Mouse (Mus musculus) brain, adult 2 months (tissue): Measurements from ENCODE around the gene Tecta.

Experiments
- DNase-seq: peaks from one replicate; pipeline ENCODE4 v3.0.0; 2011; ENCODE audit warnings: low read depth, low spot score

The Tecta gene

DNA sequence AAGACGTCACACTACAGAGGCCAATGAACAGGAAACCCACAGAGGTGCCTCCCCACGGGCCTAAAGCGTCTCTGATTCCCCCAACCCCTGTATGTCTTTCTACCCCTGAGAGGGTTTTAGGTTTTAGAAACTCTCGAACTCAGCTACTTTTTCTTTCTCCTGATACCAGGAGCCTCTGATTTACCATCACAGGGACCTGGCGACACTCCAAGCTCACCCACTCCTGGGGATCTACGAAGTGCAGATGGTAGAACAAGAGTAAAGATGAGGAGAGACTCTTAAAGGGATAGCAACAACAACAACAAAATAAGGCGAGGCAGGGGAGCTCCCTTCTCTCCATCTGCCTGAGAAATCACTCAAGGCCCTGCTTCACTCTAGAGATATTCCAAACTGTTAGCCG is 12.7 kb downstream of the Tecta start:
- DNase-seq = peak; percentile 46

DNA sequence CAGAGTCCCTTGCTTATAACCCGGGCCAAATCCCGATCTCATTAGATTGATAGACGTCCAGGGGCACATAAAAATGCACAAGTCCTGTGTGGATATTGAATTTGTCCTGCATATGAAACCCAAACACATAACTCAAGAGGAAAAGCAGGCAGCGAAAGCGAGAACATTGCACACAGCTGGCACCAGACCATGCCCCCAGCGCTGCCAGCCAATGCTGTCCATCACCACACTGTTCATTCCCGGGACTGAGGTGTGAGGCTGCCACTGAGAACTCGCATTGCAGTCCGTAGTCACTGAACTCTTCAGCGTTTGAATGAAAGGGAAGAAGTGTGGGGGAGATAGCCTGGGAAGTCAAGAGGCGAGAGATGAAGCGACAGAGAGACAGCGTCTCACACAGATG is 14.1 kb downstream of the Tecta start:
- no peak for DNase-seq

DNA sequence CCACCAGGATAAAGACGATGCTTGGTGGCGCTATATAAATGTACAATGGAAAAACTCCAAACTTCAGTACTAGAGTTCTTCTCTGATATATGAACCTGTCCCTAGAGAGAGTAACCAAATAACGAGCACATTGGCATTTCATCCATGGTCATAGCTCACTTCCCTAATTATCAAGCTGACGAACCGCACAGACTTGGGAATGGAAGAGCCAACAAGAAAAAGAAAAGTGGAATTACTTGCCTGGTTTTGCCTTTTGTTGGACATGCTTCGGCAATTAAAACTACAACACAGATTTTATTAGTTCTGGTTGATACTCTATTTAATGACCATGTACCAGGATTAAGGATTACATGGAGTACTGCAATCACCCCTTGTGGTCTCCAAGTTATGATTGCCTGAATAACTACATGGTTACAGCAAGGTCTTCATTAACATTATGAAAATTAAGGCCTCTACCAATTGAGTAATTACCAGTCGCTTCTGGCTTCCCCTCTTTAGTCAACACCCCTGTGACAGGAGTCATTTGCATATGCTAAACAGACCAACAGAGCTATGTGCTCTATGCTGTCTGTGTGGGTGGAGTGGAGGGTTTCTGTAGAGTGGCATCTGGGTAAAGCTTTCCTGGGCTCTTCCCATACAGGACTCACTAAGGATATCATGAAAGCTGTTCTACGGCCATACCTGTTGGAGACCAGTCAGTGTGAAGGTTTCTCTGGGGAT is 16.9 kb downstream of the Tecta start:
- DNase-seq = no peak

DNA sequence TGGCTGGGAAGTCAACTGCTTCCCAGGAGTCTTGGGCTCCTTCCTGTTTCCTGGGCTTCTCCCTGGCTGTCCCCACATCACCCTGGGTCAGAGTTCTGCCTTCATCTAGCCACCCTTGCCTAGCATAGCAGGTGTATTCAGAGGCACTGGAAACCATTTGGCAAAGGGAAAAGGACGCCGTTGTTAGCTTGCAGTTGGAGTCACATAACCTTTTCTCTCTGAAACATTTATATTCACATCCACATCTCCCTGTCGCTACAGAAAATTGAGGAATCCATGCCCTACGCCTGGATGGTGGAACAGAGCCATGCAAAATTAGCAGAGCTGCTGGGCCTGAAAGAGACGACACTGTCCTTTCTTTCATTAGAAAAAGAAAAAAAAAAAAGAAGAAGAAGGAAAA is 17.7 kb downstream of the Tecta start:
- peak; percentile 52 for DNase-seq

DNA sequence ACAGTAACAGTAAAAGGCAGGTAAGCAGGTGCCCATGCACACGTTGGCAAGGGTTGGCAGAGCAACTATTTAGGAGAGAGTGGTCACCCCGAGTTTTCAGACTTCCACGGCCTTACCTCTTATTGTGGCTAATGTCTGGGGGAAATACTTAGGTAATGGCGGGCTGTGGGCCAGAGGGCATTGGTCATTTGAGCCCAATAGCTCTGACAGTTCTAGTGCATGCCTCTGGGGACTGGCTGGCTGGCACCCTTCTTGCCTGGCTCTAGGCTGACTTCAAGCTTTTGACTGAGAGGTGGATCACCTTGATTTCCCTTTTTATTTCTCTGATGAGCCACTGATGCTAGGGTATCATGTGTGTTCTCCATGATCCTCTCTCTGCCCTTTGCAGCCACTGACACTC is 21.7 kb downstream of the Tecta start:
- DNase-seq = no peak

DNA sequence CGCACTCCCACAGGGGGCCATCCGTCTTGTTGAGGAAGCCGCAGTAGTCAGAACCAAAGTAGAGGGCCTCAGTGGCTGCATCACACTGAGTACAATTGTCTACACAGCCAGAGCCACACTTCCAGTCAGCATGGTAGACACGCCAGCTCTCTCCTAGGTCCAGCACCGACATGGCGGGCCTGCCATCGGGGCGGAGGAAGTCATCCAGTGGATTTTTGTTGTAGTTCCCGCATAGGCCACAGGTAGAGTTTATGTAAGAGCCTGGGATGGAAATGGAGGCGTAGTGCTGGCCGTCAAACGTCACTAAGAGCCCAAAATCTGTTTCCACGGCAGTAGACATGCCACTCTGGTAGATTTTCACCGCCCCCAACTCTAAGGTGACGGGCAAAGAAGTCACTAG is 22.1 kb downstream of the Tecta start:
- DNase-seq = no peak

DNA sequence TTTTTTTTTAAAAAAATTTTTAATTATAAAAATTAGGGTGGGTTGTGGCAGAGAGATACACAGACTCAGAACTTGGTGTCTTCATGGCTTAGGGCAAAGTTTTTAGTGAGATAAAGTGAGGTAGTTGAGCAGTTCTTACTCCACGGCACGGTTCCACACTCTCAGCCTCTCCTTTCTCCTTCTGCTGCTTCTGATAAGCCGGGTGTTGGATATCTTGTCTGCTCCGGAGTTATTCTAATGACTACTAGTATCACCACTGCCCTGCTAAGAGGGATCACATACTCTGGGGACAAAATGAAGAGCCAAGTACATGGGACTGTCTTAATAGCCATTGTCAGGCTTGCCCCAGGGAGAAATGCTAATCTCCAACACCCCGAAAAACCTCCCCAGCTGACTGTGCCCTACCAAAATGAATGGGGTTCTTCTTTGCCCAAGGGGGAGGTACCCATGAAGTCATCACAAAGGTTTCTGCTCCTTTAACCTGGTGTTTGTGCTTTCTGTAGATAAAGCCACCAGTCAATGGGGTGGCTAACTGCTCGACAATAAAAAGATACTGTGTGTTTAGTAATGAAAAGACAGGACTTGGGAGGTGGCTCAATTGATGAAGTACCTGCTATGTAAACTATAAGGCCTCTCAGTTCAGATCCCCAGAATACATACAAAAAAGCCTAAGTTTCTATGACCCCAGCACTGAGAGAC is 27.9 kb downstream of the Tecta start:
- no peak for DNase-seq

DNA sequence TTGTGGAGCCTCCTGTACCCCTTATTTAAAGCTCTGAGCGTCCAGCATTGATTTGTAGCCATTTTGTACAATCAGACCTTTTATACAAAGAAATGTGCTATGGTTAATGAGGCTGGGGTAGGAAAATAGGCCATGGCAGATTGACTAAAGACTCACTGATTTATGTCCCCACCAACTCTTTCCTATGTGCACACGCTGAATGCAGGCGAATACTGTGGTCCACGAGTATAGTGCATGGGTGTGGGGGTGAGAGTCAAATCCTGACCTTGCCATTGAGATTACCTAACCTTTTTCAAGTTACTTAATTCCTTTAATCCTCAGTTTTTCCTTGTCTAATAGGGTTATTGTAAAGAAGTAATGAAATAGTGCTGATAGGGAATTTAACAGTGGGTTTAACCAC is 42.1 kb downstream of the Tecta start:
- no peak for DNase-seq

DNA sequence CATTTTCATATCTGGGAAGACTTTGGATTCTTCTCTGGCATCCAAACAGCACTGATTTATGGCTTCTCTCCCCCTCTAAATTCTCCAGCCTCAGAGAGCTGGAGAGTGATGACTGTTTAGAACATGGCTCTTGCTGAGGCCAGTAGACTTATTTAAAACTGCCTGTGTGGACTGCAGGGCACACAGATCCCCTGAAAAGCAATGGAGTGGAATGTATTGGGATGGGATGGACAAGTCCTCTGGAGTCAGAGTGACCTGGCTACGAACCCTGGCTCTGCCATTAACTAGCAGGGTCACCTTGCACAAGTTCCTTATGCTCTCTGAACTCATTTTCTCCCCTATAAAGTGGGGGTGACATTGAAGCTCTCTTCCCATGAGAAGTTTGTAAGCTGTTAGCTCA is 44.9 kb downstream of the Tecta start:
- DNase-seq = no peak

DNA sequence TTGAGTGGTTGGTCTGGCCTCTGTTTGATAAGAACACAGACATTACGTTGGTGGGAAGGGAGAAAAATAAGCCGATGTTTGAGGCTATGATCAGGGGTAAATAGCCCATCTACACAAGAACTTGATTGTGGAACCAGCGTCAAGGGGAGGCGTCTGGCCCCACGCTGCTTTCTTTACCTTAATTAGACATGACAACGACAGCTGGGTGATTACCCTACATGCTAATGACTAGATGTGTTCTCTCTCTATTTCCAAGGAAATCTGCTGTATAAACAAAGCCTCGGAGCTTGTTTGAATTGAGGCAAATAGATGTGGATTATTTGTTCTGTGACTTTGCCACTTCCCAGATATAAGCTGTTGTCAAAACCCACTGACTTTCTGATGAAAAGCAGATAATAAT is 49.9 kb downstream of the Tecta start:
- DNase-seq = no peak

DNA sequence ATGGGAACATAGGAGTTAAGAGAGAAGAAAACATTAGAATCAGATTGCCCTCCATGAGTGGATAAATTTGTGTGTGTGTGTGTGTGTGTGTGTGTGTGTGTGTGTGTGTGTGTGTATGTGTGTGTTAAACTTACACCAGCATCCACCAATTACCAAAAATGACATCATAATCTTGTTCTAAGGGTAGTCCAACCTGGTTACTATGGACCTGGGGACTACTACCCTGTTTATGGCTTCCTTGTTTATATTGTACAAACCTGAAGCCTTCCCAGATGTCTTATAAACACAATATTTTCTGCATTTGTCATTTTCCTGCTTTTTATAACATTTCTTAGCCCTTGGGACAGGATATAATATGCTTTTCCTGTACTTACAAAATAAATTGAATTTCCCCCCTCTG is 53.4 kb downstream of the Tecta start:
- no peak for DNase-seq

DNA sequence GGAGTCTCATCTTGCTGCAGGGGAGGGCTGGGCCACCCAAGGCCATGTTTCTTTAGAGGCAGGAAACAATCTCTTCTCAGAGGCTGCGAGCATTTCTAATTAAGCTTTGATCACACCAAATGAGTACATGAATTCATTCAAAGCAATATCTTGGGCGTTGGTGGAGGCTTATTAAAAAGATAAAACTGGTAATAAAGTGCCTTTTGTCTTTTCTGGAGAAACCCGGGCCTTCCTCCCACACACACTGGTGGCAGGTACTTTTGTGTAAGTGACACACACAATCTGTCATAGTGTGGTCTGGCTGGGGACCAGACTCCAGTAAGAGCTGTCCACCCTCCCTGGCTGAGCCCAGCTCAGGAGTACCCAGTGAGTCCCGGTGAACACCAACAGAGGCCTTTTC is 60.6 kb downstream of the Tecta start:
- DNase-seq = no peak

DNA sequence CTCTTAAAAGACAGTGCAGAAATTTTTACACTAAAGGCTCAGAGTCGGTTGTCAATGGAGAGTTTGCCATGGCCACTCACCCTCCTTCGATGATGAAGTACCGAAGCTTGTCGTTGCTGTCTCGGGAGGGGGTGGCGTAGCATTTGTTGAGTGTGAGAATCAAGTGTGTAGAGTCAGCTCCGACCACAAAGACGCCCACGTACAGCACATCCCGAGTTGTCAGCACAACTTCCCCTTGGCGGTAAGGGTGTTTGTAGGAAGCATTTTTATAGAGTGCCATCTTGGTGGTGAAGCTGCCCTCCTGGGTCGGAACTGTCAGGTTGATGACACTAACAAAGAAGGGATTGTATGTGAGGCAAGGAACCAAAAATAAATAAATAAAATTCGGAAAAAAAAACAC is 62.7 kb downstream of the Tecta start:
- DNase-seq = no peak

DNA sequence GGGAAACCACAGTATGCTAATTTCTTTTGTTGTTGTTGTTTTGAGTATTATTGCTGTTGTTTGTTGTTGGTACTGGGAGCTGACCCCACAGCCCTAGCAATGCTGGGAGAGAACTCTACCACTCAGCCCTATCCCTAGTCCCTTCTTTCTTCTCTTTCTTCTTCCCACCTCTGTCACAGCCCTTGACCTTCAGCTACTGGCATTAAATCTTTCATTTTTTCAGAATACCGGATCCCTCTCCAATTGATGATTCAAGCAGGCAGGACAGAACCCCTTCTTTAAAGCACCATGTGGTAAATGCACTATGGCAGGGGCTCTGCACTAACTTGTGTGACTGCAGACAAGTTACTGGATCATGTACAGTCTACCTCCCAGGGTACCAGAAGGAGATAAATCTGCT is 63.2 kb downstream of the Tecta start:
- DNase-seq = no peak

DNA sequence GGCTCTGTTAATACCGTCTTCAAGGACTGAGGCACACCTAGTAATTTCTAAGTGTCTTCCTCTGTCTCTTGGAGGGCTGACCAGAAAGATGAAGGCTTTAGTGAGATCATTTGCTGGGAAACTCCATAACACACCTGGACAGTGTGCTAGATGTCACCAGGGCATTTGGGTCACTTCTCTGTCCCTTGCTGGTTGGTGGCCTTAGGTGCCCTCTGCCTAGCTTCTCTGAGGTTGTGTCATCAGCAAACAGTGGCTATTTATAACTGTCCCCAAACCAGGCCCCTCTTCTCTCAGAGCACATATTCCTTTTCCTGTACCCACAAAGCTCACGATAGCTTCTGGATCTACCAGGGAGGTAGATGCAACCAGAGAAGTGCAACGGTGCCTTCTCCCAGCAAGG is 64.8 kb downstream of the Tecta start:
- DNase-seq = no peak

DNA sequence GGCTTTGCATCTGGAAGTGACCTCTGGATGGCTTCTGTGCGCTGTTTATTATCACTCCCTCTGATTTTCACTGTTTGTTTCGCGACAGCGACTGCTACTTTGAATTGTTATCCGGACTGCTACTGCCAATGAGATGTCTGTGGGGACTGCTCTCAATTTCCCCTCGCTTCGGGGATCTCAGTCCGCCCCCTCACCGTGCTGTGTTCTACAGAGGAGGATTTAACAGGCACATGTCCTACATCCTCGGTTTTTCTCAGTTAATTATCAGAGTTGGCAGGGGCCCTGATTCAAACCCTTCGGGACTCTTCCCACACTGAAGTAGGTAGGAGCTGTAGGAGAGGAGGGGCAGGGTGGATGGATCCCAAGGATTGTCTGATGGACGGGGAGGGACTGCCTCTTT is 67.0 kb downstream of the Tecta start:
- peak; percentile 43 for DNase-seq

DNA sequence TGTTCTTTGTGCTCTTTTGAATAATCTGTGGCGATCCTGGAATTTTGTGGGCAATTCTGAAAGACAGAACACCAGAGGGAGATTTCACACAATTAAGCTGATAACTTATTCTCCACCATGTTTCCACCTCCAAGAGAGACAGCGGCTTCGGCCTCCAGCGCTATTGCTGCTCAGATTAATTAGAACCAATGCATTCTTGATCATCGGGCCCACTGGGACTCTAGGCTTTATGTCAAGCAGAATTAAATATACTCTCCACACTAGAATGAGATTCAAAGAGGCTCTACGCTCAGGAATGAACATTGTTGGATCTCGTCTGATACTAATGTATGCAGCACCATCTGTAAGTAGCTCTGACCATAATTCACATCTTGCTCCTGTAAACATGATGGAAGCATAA is 68.4 kb downstream of the Tecta start:
- no peak for DNase-seq

DNA sequence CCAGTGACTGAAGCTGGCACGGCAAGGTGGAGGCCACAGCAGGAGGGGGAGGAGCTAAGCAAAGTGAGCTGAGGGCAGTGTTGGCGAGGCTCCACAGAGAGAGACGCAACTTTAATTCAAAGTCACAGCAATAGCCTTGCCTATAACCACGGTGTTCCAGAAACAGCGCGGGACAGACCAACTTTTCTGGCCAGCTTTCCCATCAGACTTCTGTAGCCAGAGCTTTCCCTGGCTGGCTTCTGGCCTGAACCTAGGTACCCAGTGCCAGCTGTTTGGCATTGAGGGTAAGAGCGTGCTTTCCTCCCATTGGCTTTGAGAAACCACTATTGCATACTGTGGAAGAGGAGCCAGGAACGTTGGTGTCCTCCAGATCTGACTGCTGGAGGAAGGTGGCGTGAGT is 70.0 kb downstream of the Tecta start:
- no peak for DNase-seq

DNA sequence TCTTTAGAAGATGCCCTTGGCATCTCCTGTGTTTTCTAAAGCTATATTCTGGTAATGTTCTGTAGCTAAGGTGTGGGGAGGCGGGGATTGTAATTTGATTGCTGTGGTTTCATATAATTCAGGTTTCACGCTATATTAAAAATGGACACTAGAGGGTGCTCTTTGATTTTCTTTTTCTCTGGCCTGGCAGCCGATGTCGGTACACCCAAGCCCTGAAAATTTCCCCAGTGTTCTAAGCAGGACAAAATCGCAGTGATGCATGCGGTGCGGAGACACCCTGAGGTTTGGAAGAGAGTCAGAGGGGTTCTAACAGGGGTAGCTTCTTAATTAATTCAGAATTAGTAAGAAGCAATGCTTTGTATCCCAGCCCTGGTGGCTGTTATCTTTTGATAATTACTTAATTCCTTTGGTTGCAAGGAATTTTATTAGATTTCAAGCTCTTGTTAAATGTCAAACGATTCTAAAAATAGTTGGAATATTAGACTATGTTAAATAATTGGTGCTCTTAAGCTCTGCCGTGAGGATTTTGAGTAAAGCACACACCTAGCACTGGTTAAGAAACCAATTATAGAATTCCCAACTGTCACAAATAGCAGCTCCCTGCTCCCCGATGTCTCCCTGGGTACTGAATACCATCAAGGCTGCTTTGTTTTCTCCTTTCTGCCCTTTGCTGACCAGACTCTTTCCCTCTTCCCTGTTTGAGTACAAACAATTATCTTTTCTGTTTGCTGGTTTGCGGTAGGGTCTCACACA is 72.9 kb downstream of the Tecta start:
- DNase-seq = peak; percentile 75

DNA sequence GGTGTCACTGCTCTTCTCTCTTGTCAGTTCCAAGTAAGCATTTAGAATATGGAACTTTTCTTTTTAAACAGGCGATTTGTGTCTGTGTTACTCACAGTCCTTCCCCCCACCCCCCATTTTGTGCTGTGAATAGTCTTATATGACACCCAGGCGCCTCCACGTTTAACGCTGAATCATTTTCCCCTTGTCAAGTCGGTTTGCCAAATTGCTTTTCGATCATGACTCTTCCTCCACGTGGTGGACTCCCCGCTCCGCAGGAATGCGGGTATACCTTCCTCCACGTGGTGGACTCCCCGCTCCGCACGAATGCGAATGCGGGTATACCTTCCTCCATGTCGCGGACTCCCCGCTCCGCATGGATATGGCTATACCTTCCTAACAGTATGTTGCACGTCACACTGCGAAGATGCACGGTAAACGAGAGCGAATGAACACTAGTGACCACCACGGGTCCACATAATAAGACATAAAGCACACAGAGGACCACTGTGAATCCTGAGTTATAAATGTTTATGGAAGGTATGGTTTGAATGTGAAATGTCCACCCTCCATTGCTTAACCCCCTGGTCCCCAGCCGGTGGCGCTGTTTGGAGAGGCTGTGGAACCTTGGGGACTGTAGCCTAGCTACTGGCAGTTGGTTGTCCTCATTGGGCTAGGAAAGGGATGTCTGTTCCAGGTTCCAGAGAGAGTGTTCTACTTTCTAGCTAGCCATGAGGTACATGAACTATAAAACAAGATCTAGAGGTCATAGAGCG is 74.9 kb downstream of the Tecta start:
- DNase-seq = peak; percentile 78

DNA sequence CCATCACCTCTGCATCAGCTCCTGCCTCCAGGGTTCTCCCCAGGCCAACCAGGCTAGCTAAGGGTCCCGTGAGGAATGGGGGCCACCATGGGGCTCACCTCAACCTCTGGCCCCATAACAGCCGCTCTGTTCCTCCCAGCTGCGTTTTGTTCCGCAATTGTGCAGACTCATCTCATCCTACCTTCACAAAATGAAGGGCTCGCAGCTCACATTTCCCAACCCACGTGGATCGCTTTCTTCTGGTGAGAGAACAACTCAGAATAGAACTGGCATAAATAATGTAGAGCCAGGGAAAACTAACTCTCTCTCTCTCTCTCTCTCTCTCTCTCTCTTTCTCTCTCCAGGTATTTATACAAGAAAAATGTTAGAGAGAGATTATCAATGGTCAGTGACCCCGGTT is 76.5 kb downstream of the Tecta start:
- DNase-seq = peak; percentile 71

DNA sequence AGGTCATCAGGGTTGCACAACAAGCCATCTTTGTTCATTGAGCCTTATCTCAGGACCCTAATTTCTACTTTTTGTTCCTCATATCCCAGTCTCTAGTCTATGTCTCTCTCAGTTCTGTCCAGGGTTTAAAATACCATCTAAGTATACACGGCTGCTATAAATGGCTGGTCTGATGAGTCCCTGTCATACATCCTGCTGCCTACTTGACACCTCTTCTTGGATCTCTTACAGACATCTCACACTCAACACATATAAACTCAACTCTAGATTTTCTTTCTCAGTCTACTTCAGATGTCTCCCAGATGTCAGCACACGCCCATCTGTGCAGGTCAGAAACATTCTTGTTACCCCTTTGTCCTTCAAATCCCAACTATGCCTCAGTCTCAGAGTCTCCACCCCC is 78.3 kb downstream of the Tecta start:
- peak; percentile 63 for DNase-seq
